Mouse (Mus musculus) lung, adult 2 months (tissue): ENCODE data around the gene Tpte.

ENCODE experiments used
- CTCF ChIP-seq: fragments of 200-500 bp; IDR thresholded peaks from 2 replicates; pipeline ENCODE4 v1.5.1; 2011; ENCODE audit warnings: mild to moderate bottlenecking, low read length, control low read depth; ENCODE audit not compliant: insufficient read depth
- POLR2A ChIP-seq: fragments of 200-500 bp; IDR thresholded peaks from 2 replicates; pipeline ENCODE4 v1.6.1; 2011; ENCODE audit warnings: low read depth, mild to moderate bottlenecking, control low read depth, low read length, borderline replicate concordance; ENCODE audit errors: extremely low read depth

DNA sequence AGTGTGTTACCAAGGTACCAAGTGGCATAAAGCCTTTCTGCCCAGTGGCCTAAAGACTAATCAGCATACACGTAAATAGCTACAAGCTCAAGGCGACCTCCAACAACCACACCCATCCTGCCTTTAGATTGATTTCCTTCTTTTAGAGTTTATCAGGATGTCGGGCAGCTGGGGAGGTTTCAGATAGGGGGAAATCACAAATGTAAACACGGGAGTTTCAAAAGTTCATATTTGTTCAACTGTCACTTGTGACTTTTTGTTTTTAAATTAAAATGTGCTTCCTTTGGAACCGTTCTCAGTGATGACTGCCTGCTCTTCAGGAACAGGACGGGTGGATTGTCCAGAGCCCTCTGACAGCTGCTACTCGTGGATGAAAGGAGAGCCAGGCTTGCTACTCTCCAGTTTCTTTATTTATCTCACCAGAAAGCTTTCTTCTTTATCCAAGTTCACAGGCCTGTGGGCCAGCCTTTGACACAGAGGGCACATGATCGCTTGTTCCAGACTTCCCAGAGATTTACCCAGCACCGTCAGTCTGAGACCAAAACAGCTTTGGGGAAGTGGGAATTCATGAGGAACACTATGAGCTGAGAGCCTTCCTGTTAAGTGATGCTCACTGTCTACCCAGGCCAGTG lies 23.0 kb upstream of the Tpte start:
- TF ChIP-seq POLR2A: no peak
- no peak for TF ChIP-seq CTCF
